Mouse (Mus musculus) right cerebral cortex, postnatal 4 days (tissue): ENCODE measurements at regions not wholly inside any gene's neighbourhood (a gene's known extent, or its start where the extent isn't known, plus 50 kb on each side); places are given as distances from the start of the nearest gene placed in this dataset.

Source experiments
- DNase-seq: peaks from one replicate; pipeline ENCODE4 v3.0.0-alpha.2; 2022

GRCm38 (mm10) chr13:35214219-35214618 lies 187.3 kb upstream of the Eci2 start:
- DNase-seq = no peak

- DNase-seq = no peak
Measured at GRCm38 (mm10) chr13:35226142-35226829, 199.4 kb upstream of the Eci2 start.

- no peak for DNase-seq
Measured at GRCm38 (mm10) chr13:35226944-35227343, 200.0 kb upstream of the Eci2 start.

- DNase-seq = no peak
Measured at GRCm38 (mm10) chr13:35229601-35230000, 202.7 kb upstream of the Eci2 start.

- DNase-seq = no peak
Measured at GRCm38 (mm10) chr13:35233636-35234035, 206.7 kb upstream of the Eci2 start.

- no peak for DNase-seq
Measured at GRCm38 (mm10) chr13:35241443-35241842, 214.5 kb upstream of the Eci2 start.

GRCm38 (mm10) chr13:35243946-35244345 lies 217.1 kb upstream of the Eci2 start:
- DNase-seq = no peak

GRCm38 (mm10) chr13:35257386-35257785 lies 230.5 kb upstream of the Eci2 start:
- no peak for DNase-seq

GRCm38 (mm10) chr13:35258720-35259119 lies 231.8 kb upstream of the Eci2 start:
- no peak for DNase-seq

- DNase-seq = no peak
Measured at GRCm38 (mm10) chr13:35283959-35284358, 257.1 kb upstream of the Eci2 start.

- no peak for DNase-seq
Measured at GRCm38 (mm10) chr13:35302088-35302487, 275.2 kb upstream of the Eci2 start.

GRCm38 (mm10) chr13:35316772-35317171 lies 289.9 kb upstream of the Eci2 start:
- no peak for DNase-seq

GRCm38 (mm10) chr13:35326682-35327242 lies 299.9 kb upstream of the Eci2 start:
- no peak for DNase-seq

GRCm38 (mm10) chr13:35328320-35328719 lies 301.4 kb upstream of the Eci2 start:
- DNase-seq = no peak

- DNase-seq = no peak
Measured at GRCm38 (mm10) chr13:35330926-35331325, 304.0 kb upstream of the Eci2 start.

- no peak for DNase-seq
Measured at GRCm38 (mm10) chr13:35345507-35346129, 314.0 kb upstream of the Cdyl start.

GRCm38 (mm10) chr13:35348283-35348682 lies 311.4 kb upstream of the Cdyl start:
- DNase-seq = peak; percentile 7

- no peak for DNase-seq
Measured at GRCm38 (mm10) chr13:35359345-35359744, 300.3 kb upstream of the Cdyl start.

- DNase-seq = no peak
Measured at GRCm38 (mm10) chr13:35377487-35377886, 282.1 kb upstream of the Cdyl start.

- no peak for DNase-seq
Measured at GRCm38 (mm10) chr13:35379500-35379899, 280.1 kb upstream of the Cdyl start.

GRCm38 (mm10) chr13:35380224-35381009 lies 279.2 kb upstream of the Cdyl start:
- no peak for DNase-seq

GRCm38 (mm10) chr13:35381641-35382040 lies 278.0 kb upstream of the Cdyl start:
- DNase-seq = no peak

- DNase-seq = no peak
Measured at GRCm38 (mm10) chr13:35383000-35383623, 276.5 kb upstream of the Cdyl start.
